Mouse (Mus musculus) CH12.LX (cell line): ENCODE results near the gene Gamt. TPM values are rescaled to one million over a fixed set of nuclear protein-coding genes. Genes with fewer than 3 reads are reported as not detected.

Experiments
- DNase-seq: peaks from one replicate; pipeline ENCODE4 v3.0.0-alpha.2; 2013; ENCODE audit errors: extremely low read depth
- H3K27ac ChIP-seq: 2 replicates; pipeline ENCODE4 v1.5.1; 2012; ENCODE audit warnings: low read depth, mild to moderate bottlenecking, control low read depth, moderate library complexity; ENCODE audit not compliant: insufficient read depth
- H3K27me3 ChIP-seq: replicated peaks from 2 replicates; pipeline ENCODE3; 2012; ENCODE audit warnings: inconsistent platforms
- H3K36me3 ChIP-seq, 2 experiments: replicated peaks in 1 of 2; 2 replicates each; pipeline versions ENCODE3 to v1.6.1; 2012; ENCODE audit warnings: inconsistent platforms in 1 of 2, low read length in 1 of 2, mild to moderate bottlenecking in 1 of 2, mixed read lengths in 1 of 2, moderate library complexity in 1 of 2; ENCODE audit not compliant: control insufficient read depth in 1 of 2, insufficient read depth in 1 of 2
- H3K4me1 ChIP-seq, 2 experiments: 2 replicates each; pipeline ENCODE4 v1.6.1; 2012; ENCODE audit warnings: inconsistent platforms in 1 of 2, moderate library complexity in 1 of 2; ENCODE audit not compliant: insufficient read depth in 2 of 2, control insufficient read depth in 1 of 2
- H3K4me2 ChIP-seq: 2 replicates; pipeline ENCODE4 v1.6.1; 2012; ENCODE audit warnings: low read depth, mild to moderate bottlenecking, control low read depth; ENCODE audit not compliant: poor library complexity, insufficient read depth, severe bottlenecking
- H3K4me3 ChIP-seq, 3 experiments: fragments of 150-350 bp in 1 of 3; sonication (generic) in 1 of 3; replicated peaks in 1 of 3; 2 replicates each; pipeline versions ENCODE3 to v1.5.1; 2011 to 2012; ENCODE audit warnings: low read depth in 2 of 3, low read length in 2 of 3, mild to moderate bottlenecking in 2 of 3, moderate library complexity in 2 of 3, control low read depth in 1 of 3, improper control_type of control experiment in 1 of 3, inconsistent platforms in 1 of 3, mixed read lengths in 1 of 3; ENCODE audit not compliant: poor library complexity in 1 of 3
- H3K79me2 ChIP-seq: replicated peaks from 2 replicates; pipeline ENCODE4 v1.6.1; 2012; ENCODE audit warnings: mild to moderate bottlenecking, moderate library complexity; ENCODE audit not compliant: control insufficient read depth, poor library complexity, insufficient read depth, severe bottlenecking; ENCODE audit errors: extremely low read depth
- H3K9ac ChIP-seq: 2 replicates; pipeline ENCODE4 v1.6.1; 2012; ENCODE audit warnings: low read depth, mild to moderate bottlenecking, control low read depth, moderate library complexity; ENCODE audit not compliant: insufficient read depth
- H3K9me3 ChIP-seq: replicated peaks from 2 replicates; pipeline ENCODE3; 2012; ENCODE audit warnings: low read length, inconsistent platforms, mixed read lengths
- BHLHE40 ChIP-seq: IDR thresholded peaks from 2 replicates; pipeline ENCODE4 v1.6.1; 2011; ENCODE audit warnings: mild to moderate bottlenecking, low read depth, low read length, improper control_type of control experiment
- CHD1 ChIP-seq: IDR thresholded peaks from 2 replicates; pipeline ENCODE4 v1.6.1; 2012; ENCODE audit warnings: low read depth, low read length, improper control_type of control experiment, inconsistent platforms
- CTCF ChIP-seq, 2 experiments: IDR thresholded peaks in 1 of 2; conservative IDR thresholded peaks in 1 of 2; 2 replicates each; pipeline ENCODE4 v1.5.1; 2011 to 2012; ENCODE audit warnings: low read depth in 2 of 2, low read length in 2 of 2, improper control_type of control experiment in 1 of 2, inconsistent platforms in 1 of 2, mild to moderate bottlenecking in 1 of 2, moderate library complexity in 1 of 2
- E2F4 ChIP-seq: IDR thresholded peaks from 2 replicates; pipeline ENCODE4 v1.6.1; 2011; ENCODE audit warnings: low read depth, low read length, improper control_type of control experiment; ENCODE audit not compliant: insufficient replicate concordance
- EP300 ChIP-seq: IDR thresholded peaks from 2 replicates; pipeline ENCODE4 v1.6.1; 2011; ENCODE audit warnings: low read length, improper control_type of control experiment
- ETS1 ChIP-seq: conservative IDR thresholded peaks from 2 replicates; pipeline ENCODE4 v1.6.1; 2012; ENCODE audit warnings: low read depth, mild to moderate bottlenecking, inconsistent platforms, low read length, improper control_type of control experiment, moderate library complexity
- GABPA ChIP-seq: IDR thresholded peaks from 2 replicates; pipeline ENCODE4 v1.6.1; 2012; ENCODE audit warnings: low read depth, low read length, improper control_type of control experiment, inconsistent platforms; ENCODE audit not compliant: insufficient replicate concordance
- HCFC1 ChIP-seq: IDR thresholded peaks from 2 replicates; pipeline ENCODE4 v1.6.1; 2012; ENCODE audit warnings: low read depth, mild to moderate bottlenecking, inconsistent platforms, low read length, improper control_type of control experiment
- JUN ChIP-seq: IDR thresholded peaks from 2 replicates; pipeline ENCODE4 v1.6.1; 2011; ENCODE audit warnings: low read depth, mild to moderate bottlenecking, low read length, improper control_type of control experiment, moderate library complexity; ENCODE audit not compliant: insufficient read depth
- MAZ ChIP-seq: IDR thresholded peaks from 2 replicates; pipeline ENCODE4 v1.6.1; 2012; ENCODE audit warnings: low read depth, mild to moderate bottlenecking, inconsistent platforms, low read length, improper control_type of control experiment, moderate library complexity
- MXI1 ChIP-seq: IDR thresholded peaks from 2 replicates; pipeline ENCODE4 v1.6.1; 2011; ENCODE audit warnings: mild to moderate bottlenecking, low read depth, low read length, improper control_type of control experiment
- NELFE ChIP-seq: IDR thresholded peaks from 2 replicates; pipeline ENCODE4 v1.6.1; 2011; ENCODE audit warnings: low read depth, low read length, improper control_type of control experiment
- PAX5 ChIP-seq: IDR thresholded peaks from 2 replicates; pipeline ENCODE4 v1.6.1; 2012; ENCODE audit warnings: low read length, inconsistent platforms, mixed read lengths
- POLR2A ChIP-seq: IDR thresholded peaks from 2 replicates; pipeline ENCODE4 v1.6.1; 2011; ENCODE audit warnings: low read depth, mild to moderate bottlenecking, improper control_type of control experiment, low read length
- POLR2AphosphoS2 ChIP-seq: IDR thresholded peaks from 2 replicates; pipeline ENCODE4 v1.6.1; 2011; ENCODE audit warnings: low read depth, low read length, improper control_type of control experiment
- RAD21 ChIP-seq: IDR thresholded peaks from 2 replicates; pipeline ENCODE4 v1.6.1; 2011; ENCODE audit warnings: low read depth, mild to moderate bottlenecking, low read length, improper control_type of control experiment, moderate library complexity
- UBTF ChIP-seq: IDR thresholded peaks from 2 replicates; pipeline ENCODE4 v1.6.1; 2012; ENCODE audit warnings: low read depth, mild to moderate bottlenecking, inconsistent platforms, low read length, improper control_type of control experiment, moderate library complexity
- USF2 ChIP-seq: conservative IDR thresholded peaks from 2 replicates; pipeline ENCODE4 v1.6.1; 2011; ENCODE audit warnings: low read depth, low read length, improper control_type of control experiment
- ZC3H11A ChIP-seq: IDR thresholded peaks from 2 replicates; pipeline ENCODE4 v1.6.1; 2012; ENCODE audit warnings: low read depth, mild to moderate bottlenecking, inconsistent platforms, low read length, improper control_type of control experiment
- ZNF384 ChIP-seq: IDR thresholded peaks from 2 replicates; pipeline ENCODE4 v1.6.1; 2012; ENCODE audit warnings: low read depth, low read length, improper control_type of control experiment, inconsistent platforms
- dilution Hi-C: fragments of 300-500 bp; cut with MboI; formaldehyde crosslinking; loops from 2 replicates; pipeline ENCODE4 v1.14.3; 2020; ENCODE audit warnings: low sequenced_read_pairs; ENCODE audit not compliant: extremely low pct_unique_long_range_greater_than_20kb, extremely low pct_ligation_motif_present
- in situ Hi-C: fragments of 300-500 bp; cut with MboI; formaldehyde crosslinking; loops from 3 replicates; pipeline ENCODE4 v1.14.3; 2019; ENCODE audit warnings: low sequenced_read_pairs, low pct_ligation_motif_present, low pct_unique_long_range_greater_than_20kb, mixed read lengths
- polyA plus RNA-seq: library from polyadenylated mRNA; unstranded; fragments of >175 nt; gene quantifications from 2 replicates; pipeline ENCODE4 v1.2.1, GENCODE M21; 2012; ENCODE audit warnings: low read depth; ENCODE audit not compliant: insufficient read length
- total RNA-seq, 2 experiments: library from RNA; depleted of rRNA; stranded (reverse); fragments of 300-350 nt in 1 of 2; fragments of >200 nt in 1 of 2; gene quantifications; 2 replicates each; pipeline ENCODE4 v1.2.3; 2012 to 2014

Gamt gene
- total and polyA plus RNA-seq, 3 experiments: 0.24 to 0.30 TPM; not detected in 1

DNA sequence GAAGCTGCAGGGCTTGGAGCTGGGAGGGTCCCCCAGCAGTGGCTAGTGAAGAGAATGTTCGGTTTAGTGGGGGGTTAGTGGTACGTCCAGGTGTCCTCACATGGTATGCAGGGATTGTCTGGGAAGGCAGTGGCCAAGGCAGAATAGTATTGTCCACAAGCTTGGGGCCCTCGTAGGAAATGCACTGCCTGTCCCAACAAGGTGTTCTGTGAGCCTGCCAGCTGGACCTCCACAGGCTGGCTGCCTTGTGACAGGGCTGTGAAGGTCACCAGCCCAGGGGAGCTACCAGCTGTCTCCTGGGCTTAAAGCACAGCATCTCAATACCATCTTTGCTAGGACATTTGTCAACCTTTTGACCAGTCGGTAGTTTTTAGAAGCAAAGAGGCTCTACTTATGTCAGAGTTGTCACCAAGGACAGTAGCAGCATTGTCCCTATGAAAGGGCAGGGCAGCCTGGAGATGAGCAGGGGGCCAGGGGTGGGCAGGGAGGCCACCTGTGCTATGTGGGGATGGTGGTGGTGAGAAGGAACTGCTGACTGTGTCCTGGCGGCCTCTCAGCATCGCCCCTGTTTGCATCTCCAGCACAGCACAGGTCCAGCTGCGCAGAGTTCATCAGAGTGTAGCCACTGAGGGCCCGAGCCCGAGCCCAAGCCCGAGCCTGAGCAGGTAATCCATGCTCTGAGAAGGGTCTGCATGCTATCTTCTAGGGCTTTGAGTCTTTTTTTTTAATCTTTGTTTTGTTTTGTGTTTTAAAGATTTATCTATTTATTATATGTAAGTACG is 8.1 kb downstream of the Gamt start:
- DNase-seq: no peak
- in situ Hi-C loops (no loop called here), dilution Hi-C loops (no loop called here)
- Histone ChIP-seq H3K27ac (no peak overlapping the region), H3K27me3 (no peaks in the 10 kb centered on the region), H3K9ac (no peak overlapping the region), H3K4me3 (no peak overlapping the region), H3K36me3 (peaks cover 52 to 71% of the 10 kb centered on the region in 2 experiments), H3K79me2 (peaks cover 21% of the 10 kb centered on the region), H3K4me2 (no peak overlapping the region), H3K9me3 (no peaks in the 10 kb centered on the region), H3K4me1 (peaks cover 4 to 27% of the 10 kb centered on the region in 2 experiments)
- TF ChIP-seq CHD1 (no peak), BHLHE40 (no peak), MXI1 (no peak), RAD21 (no peak), HCFC1 (no peak), JUN (no peak), MAZ (no peak), EP300 (no peak), UBTF (no peak), ZNF384 (no peak), CTCF (conservative IDR thresholded peaks at IDR 0.05 in 1 of 2, IDR thresholded peaks at IDR 0.05 in 1 of 2; ENCODE audit: low read depth in 2 of 2, low read length in 2 of 2) (no peak), ZC3H11A (no peak), USF2 (no peak)

GRCm38 (mm10) chr10:80252011-80252410 is 8.8 kb downstream of the Gamt start:
- Histone ChIP-seq H3K27ac (no peak overlapping the region), H3K9ac (no peak overlapping the region), H3K9me3 (no peaks in the 10 kb centered on the region), H3K4me3 (no peak overlapping the region), H3K79me2 (peaks cover 21% of the 10 kb centered on the region), H3K27me3 (no peaks in the 10 kb centered on the region), H3K4me2 (no peak overlapping the region), H3K4me1 (peaks cover 4 to 27% of the 10 kb centered on the region in 2 experiments), H3K36me3 (peaks cover 47 to 66% of the 10 kb centered on the region in 2 experiments)
- no peak for TF ChIP-seq POLR2A
- no peak for TF ChIP-seq NELFE
- TF ChIP-seq PAX5: no peak
- no peak for TF ChIP-seq E2F4
- TF ChIP-seq GABPA: no peak
- TF ChIP-seq ETS1: no peak
- no peak for TF ChIP-seq POLR2AphosphoS2
- in situ Hi-C loops (no loop called here), dilution Hi-C loops (no loop called here)
- no peak for DNase-seq
